Mouse (Mus musculus) Patski (cell line): ENCODE measurements around the gene Lkaaear1. TPM values are rescaled to one million over a fixed set of nuclear protein-coding genes. Genes with fewer than 3 reads are reported as not detected.
A peak's percentile ranks its signal among the peaks of the same experiment; 100 is the strongest.

ENCODE experiments used
- ATAC-seq: fragments of 100-300 bp; one replicate; pipeline ENCODE4 v1.8.0; 2021
- CTCF ChIA-PET: fragments of 350-600 bp; sonication (Branson Sonifier 250); formaldehyde crosslinking; loops from one replicate; lab custom pipeline; 2022; ENCODE audit warnings: inconsistent platforms; lab: Charles Lee
- POLR2A ChIA-PET: fragments of 350-600 bp; sonication (Branson Sonifier 250); formaldehyde crosslinking; loops from one replicate; lab custom pipeline; 2022; ENCODE audit warnings: antibody characterized with exemption, inconsistent platforms; lab: Charles Lee
- DNase-seq: peaks from one replicate; pipeline ENCODE4 v3.0.0-alpha.2; 2011; ENCODE audit warnings: low read depth, low spot score
- H3K27me3 ChIP-seq: fragments of 371-371 bp; one replicate; pipeline ENCODE4 v1.5.1; 2021
- CTCF ChIP-seq: fragments of 100-300 bp; IDR thresholded peaks from one replicate; pipeline ENCODE4 v1.5.1; 2021
- in situ Hi-C: fragments of 300-500 bp; cut with MboI; formaldehyde crosslinking; loops from 3 replicates; pipeline ENCODE4 v1.11.1; 2018; ENCODE audit warnings: low pct_unique_long_range_greater_than_20kb, mixed read lengths
- polyA plus RNA-seq: library from polyadenylated mRNA; unstranded; gene quantifications from one replicate; pipeline ENCODE4 v1.2.3, GENCODE M21; 2021

The Lkaaear1 gene
- polyA plus RNA-seq, 1 experiment from 2014 or later = not detected

DNA sequence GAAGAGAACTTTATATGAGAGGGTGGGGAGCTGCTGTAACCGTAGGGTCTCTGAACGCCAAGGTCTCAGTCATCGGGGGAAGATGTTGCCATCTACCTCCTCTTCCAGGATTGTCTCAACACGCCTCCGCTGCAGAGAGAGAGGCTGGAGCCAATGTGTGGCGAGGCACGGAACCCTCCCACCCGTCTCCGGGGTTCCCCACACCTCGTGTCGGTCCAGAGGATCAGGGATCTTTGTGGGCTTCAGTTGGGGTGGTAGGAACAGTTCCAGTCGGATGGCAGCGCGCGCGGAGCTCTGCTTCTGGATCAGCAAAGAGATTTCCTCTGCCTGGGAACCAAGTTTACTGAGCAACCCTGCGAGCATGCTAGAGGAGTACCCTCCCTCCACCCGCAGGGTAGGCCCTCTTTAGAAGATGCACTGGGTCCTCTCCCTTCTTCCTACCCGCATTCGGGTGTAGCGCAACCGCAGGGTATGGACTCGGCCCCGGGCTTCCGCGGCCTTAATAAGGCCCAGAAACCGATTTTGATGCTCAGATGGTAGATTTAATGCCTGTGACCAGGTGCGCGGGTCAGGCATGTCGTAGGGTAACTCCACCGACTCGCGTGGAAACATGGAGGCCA is 1.3 kb downstream of the Lkaaear1 start:
- ATAC-seq (no peak), DNase-seq (no peak)
- in situ Hi-C loops = no loop called here
- no peak for TF ChIP-seq CTCF
- CTCF ChIA-PET = no interaction called here
- H3K27me3 ChIP-seq = peaks cover 1% of the 10 kb centered on the region
- POLR2A ChIA-PET = no interaction called here

DNA sequence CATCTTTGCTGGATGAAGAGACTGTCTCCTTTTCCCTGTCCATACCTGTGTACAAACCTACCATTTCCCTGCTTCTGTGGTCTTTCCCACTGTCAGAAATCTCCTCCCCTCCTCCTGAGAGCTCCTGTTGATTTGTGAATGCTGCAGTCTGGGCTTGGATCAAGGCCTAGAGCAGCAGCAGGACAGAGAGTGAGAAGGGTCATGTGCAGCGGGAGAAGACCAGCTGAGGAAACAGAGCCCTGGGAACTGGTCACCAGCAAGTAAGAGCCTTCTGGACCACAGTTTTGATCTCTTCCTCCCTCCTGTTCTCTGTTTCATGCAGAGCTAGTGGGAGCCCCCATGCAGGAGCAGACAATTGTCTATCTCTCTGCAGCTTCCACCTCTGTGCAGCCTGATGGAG is 2.5 kb downstream of the Lkaaear1 start:
- ATAC-seq (no peak), DNase-seq (no peak)
- H3K27me3 ChIP-seq = no peaks in the 10 kb centered on the region
- TF ChIP-seq CTCF = no peak
- ChIA-PET POLR2A (no interaction called here), CTCF (interaction anchor here (1.1 kb wide), 1 partner anchor 12 kb away, joined by 5 read pairs; no protein-coding TSS in a partner anchor)
- in situ Hi-C loops = no loop called here

DNA sequence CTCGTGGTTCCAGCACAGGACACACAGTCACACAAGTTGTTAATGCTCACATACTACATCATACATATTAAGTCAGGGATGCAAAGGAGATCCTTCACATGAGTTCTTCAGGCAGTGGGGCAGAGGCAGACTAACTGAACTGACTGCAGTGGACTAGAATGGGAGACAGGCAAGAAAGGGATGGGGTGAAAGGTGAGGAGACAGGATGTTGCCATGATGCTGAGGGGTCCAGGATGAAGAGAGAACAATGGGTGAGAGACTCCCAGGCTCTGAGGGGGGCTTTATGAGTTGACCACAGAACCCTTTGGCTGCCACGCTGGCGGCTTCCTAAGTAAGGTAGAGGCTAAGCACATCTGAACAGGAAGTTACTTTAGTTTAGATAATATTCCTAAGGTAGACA is 3.7 kb downstream of the Lkaaear1 start:
- ChIA-PET POLR2A (no interaction called here), CTCF (no interaction called here)
- DNase-seq (no peak), ATAC-seq (no peak)
- TF ChIP-seq CTCF = no peak
- H3K27me3 ChIP-seq = no peaks in the 10 kb centered on the region
- in situ Hi-C loops = no loop called here

DNA sequence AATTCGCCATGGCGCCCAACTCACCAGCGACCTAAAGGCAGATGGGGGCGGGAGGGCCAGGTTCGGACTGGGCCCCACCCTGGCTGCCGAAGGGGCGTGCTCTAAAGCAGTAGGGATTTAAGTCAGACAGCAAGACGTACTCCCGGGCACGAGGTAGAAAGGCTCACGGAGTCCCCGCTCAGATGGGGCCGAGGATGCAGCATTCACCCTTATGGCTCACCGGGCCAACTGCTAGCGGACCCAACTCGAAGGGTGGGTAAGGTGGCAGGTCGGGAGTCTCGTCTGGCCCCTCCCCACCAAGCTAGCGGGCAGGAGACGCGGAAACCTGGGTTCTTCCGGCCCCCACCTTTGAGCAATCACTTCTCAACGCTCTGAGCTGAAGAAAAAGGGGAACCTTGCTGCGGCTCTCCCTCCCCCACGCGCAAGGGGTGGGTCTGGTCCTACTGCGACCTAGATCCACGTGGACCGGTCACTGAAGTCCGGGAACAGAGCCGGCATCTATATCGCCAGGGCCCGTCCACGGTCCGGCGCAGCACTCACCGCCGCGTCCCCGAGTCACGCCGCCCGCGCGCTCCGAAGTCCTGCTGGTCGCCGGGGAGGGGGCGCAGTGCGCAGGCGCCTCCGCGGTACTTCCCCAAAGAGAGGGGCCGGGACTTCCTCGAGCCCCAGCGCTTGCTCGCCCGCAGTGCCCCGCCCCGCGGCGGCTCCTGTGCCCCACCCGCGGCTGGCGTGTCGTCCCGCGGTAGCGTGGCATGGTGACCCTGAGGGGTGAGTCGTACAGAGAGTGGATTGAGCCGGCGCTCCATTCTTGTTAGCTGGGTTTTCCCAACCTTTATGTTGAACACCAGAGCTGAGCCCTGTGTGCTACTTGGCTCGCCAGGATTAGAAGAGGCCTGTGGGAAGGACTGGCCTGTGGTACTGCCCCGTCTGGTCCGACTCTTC is 4.6 kb downstream of the Lkaaear1 start, which contains the start of gene Rgs19:
TSS of gene Rgs19 (minus strand) at position 639 of the 942 bp plus-strand sequence.
- TF ChIP-seq CTCF = no peak
- DNase-seq (no peak), ATAC-seq (peak; percentile 73)
- in situ Hi-C loops = no loop called here
- POLR2A ChIA-PET = interaction anchor here (1.1 kb wide), 1 partner anchor 20 kb away, joined by 4 read pairs; no protein-coding TSS in a partner anchor
- no peaks in the 10 kb centered on the region for H3K27me3 ChIP-seq
- CTCF ChIA-PET = interaction anchor here (1.2 kb wide), 1 partner anchor 10 kb away, joined by 3 read pairs; no protein-coding TSS in a partner anchor

DNA sequence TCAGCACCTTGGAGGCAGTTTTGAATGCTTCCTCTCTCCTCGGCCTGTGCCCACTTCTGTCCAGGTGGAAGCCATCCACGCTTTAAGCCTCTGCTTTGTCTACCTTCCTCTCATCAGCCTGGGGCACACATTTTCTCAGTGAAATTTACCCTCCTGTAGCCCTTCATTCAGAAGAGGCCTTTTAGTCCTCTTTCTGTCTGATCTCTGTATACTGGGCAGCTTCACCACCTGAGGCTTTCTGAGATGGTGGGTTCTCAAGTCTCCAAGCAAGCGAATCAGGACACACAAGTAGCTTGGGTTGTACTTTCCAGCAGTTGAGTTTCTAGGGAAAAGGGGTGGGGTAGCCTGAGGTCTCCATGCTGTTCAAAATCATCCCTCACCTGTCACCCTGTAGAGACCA is 5.9 kb downstream of the Lkaaear1 start:
- POLR2A ChIA-PET = no interaction called here
- no peak for TF ChIP-seq CTCF
- no peaks in the 10 kb centered on the region for H3K27me3 ChIP-seq
- ATAC-seq (no peak), DNase-seq (no peak)
- CTCF ChIA-PET = interaction anchor here (1.2 to 1.7 kb wide), 2 partner anchors 14 to 33 kb away, joined by 4 to 8 read pairs; no protein-coding TSS in a partner anchor
- in situ Hi-C loops = no loop called here

DNA sequence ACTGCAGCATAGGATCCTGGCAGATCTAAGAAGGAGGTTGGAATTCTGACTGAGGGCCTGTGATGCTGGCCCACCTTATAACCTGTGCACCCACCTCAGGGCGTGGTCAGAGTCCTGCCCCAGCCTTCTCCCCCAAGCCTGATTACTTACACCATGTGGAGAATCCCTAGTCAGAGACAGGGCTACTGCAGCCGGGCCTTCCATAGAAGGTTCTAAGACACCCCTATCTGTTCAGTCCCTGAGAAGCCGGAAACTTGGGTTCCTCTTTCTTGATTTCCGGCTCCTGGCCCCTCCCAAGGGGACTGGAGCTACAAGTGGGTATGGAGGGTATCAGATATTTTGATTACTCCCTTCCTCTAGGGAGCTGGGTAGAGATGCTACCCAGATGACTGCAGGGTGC is 6.7 kb downstream of the Lkaaear1 start:
- DNase-seq = no peak
- ChIA-PET POLR2A (no interaction called here), CTCF (interaction anchor here (1.2 to 1.7 kb wide), 2 partner anchors 13 to 32 kb away, joined by 4 to 8 read pairs; no protein-coding TSS in a partner anchor)
- no peaks in the 10 kb centered on the region for H3K27me3 ChIP-seq
- in situ Hi-C loops = no loop called here
- TF ChIP-seq CTCF = no peak
- ATAC-seq = no peak

DNA sequence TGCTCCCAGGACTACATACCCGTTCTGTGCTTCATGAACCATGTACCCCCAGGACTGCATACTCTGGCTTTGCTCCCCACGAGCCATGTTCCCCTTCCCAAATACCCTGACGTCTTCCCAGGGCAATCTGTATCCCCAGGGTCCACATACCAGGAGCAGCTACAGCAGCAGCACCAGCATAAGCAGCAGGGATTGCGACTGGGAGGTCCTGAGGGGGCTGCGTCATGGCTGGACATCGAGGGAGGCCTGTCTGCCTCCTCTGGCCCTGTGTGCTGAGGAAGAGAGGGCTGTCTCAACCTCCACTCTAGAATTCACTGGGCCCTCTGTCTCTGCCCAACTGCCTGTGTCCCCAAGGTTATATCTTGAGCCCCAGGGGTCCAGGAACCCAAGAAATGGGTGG is 7.2 kb downstream of the Lkaaear1 start:
- ATAC-seq (no peak), DNase-seq (no peak)
- POLR2A ChIA-PET = no interaction called here
- CTCF ChIA-PET = interaction anchor here (1.2 kb wide), 1 partner anchor 32 kb away, joined by 4 read pairs; no protein-coding TSS in a partner anchor
- H3K27me3 ChIP-seq = no peaks in the 10 kb centered on the region
- TF ChIP-seq CTCF = no peak
- in situ Hi-C loops = no loop called here

DNA sequence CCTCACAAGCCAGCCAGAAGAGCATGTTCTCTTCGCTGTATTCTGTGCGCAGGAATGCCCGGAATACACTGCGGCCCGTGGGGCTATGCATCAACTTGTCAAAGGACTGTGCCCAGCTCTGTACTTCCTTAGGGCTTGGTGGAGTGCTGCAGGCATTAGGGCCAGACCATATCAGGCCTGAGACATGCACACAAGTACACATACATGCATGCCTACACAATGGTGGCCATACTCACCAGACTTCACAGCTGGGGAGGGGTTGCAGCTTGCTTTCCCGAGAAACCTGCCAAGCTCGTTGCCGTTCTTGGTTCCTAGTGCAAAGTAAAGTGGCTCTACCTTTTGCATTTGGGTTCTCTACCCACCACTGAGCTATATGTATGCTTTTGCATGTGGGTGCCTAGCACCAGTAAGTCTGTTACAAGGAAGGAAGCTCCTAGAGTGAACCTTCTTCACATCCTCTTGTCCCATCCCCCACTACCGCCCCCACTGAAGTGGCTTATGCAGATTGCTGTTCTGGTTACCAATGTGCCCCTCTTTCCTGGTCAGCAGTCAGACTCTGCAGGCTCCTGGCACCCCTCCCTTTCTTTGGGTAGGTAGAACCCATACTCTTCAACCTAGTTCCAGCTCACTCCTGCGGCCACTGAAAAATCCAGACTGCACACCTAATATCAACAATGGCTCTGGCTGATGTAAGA is 8.6 kb downstream of the Lkaaear1 start:
- no peak for DNase-seq
- in situ Hi-C loops = no loop called here
- CTCF ChIA-PET = no interaction called here

DNA sequence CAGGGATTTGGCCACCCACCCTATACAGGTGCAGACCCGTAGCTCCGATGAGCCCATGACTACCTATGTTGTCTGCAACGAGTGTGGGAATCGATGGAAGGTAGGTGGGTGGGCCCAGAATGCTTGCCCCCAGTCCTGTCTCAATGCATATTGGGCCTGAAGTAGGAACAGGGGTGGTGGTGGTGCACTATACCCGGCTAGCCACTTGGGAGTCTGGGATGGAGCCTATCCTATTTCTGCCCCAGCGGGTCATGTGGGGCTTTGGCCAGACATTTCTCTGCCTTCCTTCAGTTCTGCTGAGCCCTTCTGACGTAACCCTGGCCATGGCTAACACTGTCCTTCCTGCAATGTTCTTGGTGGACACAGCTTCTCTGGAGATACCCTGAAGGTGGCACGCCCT is 10.7 kb downstream of the Lkaaear1 start:
- DNase-seq (no peak), ATAC-seq (no peak)
- in situ Hi-C loops = no loop called here
- ChIA-PET CTCF (interaction anchor here (1.8 kb wide), 1 partner anchor 9 kb away, joined by 6 read pairs; no protein-coding TSS in a partner anchor), POLR2A (no interaction called here)
- H3K27me3 ChIP-seq = no peaks in the 10 kb centered on the region
- TF ChIP-seq CTCF = no peak

More for the DNA sequence above, 8.6 kb downstream of the Lkaaear1 start:
- POLR2A ChIA-PET = no interaction called here
- H3K27me3 ChIP-seq = no peaks in the 10 kb centered on the region
- ATAC-seq = no peak
- no peak for TF ChIP-seq CTCF

DNA sequence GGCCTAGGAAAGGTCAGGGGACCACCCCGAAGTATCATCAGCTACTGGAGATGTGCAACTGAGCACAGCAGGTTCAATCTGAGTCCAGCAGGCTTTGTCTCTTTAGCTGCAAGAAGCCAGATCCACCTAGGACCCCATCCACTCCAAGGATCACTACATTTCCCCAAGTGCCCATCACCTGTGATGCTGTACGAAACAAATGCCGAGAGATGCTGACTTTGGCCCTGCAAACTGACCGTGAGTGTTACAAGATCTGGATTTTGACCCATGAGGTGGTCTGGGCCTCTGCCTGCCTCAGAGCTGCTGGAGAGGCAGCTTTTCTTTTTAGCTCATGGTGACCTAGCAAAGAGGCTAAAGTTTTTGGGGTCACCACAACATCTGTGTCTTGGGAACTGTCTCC is 12.6 kb downstream of the Lkaaear1 start:
- CTCF ChIA-PET = no interaction called here
- no peaks in the 10 kb centered on the region for H3K27me3 ChIP-seq
- POLR2A ChIA-PET = interaction anchor here (0.6 kb wide), 1 partner anchor 64 kb away, joined by 3 read pairs; no protein-coding TSS in a partner anchor
- ATAC-seq (no peak), DNase-seq (no peak)
- in situ Hi-C loops = no loop called here
- no peak for TF ChIP-seq CTCF
